Mouse (Mus musculus) telencephalon, adult 2 months (tissue): ENCODE measurements around the gene Cd68.

ENCODE experiments used
- DNase-seq: peaks from one replicate; pipeline ENCODE4 v3.0.0-alpha.2; 2011; ENCODE audit warnings: low read depth, low spot score

The Cd68 gene

GRCm38 (mm10) chr11:69666665-69667005, 682 bp upstream of the Cd68 start:
- no peak for DNase-seq

DNA sequence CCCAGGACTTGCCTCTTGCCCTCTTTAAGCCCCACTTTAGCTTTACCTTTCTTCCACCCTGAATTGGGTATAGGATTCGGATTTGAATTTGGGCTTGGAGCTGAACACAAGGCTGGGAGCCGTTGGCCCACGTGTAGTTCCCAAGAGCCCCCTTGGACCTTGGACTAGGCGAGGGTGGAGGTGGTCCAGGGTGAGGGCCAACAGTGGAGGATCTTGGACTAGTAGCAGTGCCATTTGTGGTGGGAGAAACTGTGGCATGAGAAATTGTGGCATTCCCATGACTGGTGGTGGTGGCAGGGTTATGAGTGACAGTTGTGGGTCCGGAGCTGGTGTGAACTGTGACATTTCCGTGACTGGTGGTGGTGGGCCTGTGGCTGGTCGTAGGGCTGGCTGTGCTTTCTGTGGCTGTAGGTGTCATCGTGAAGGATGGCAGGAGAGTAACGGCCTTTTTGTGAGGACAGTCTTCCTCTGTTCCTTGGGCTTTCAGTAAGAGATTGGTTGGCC, 444 bp downstream of the Cd68 start:
- DNase-seq = no peak

GRCm38 (mm10) chr11:69664841-69665240, 1.1 kb downstream of the Cd68 start:
- DNase-seq = no peak

DNA sequence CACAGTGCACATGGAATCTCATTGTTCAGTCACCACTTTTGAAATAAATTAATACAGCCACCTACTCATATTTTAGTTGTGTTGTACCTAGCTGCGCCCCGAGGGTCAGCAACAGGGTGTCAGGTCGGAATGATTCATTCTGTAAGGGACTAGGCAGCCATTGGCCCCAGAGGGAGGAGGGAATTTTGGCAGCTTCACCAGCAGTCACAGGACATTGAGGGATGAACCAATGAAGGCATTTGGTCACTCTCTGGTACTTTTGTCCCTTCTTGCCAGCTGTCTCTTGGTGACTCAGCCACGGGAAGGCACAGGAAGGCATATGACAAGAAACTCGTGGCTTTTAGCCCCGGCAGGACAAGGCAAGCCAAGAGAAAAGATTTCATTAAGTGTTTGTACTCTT, 2.2 kb downstream of the Cd68 start:
- DNase-seq = no peak

GRCm38 (mm10) chr11:69662967-69663671, 2.8 kb downstream of the Cd68 start:
- no peak for DNase-seq

DNA sequence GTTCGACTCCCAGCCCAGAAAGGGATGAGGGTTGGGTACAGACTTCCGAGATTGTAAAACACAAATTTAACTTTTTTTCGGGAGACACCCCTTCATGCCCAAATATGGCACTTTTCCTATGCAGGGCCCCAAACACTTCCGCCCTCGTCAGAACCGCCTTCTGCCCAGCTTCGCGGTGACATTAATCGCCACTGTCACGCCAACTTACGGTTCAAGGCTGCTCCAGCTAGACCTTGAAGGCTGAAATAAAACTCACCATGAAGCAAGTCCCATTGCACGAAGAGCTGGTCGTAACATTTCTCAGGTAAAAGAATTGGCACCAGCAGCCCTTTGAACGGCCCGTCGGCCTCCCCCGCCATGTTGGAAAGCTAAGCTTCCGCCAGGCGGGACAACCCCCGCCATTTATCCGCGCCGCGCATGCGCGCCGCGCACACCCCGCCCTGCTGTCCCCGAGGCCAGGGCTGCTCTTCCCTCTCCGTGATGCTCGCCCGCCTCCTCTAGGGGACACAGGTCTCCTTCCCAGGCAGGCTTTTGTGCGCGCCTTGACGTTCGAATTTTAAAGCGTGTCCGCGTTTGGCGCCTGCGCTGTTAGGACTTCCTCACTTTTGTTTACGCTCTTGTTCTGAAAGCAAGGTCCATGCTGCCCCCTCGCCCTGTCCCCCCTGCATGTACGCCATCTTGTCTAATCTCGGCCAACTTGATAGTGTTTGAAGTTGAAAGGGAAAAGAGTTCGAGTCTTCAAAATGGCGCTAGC, 3.6 kb downstream of the Cd68 start, which contains the start of gene Mpdu1:
Gene Mpdu1 (minus strand): TSS at position 430 of the 754 bp plus-strand sequence.
- peak; percentile 97 for DNase-seq

GRCm38 (mm10) chr11:69661221-69661881, 4.6 kb downstream of the Cd68 start:
- DNase-seq = no peak

GRCm38 (mm10) chr11:69657462-69657881, 8.5 kb downstream of the Cd68 start:
- DNase-seq = no peak

- DNase-seq = no peak
Observed at GRCm38 (mm10) chr11:69656617-69657461, 9.1 kb downstream of the Cd68 start.

- DNase-seq = no peak
Observed at GRCm38 (mm10) chr11:69656065-69656455, 9.9 kb downstream of the Cd68 start.

DNA sequence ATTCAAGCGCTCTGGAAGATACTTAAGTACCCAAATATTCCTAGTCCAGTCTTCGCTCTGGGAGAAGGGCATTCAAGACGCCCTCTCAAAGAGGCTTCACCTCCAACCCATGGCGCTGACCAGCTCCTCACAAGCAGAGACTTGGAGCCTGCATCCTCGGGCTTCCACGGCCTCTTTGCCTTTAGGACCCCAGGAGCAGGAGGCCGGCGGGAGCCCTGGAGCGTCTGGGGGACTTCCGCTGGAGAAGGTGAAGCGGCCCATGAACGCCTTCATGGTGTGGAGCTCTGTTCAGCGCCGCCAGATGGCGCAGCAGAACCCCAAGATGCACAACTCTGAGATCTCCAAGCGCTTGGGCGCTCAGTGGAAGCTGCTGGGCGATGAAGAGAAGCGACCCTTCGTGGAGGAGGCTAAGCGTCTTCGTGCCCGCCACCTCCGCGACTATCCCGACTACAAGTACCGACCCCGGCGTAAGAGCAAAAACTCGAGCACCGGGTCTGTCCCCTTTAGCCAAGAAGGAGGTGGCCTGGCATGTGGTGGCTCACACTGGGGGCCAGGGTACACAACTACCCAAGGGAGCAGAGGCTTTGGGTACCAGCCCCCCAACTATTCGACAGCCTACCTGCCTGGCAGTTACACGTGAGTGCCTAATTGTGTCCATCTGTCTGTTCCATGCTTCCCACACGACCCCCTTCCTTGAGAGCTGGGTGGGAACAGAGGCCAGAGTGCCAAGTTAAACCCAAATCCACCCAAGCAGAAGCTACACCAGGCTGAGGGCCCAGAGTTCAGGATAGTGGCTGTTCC, 10.5 kb downstream of the Cd68 start, which contains the start of gene Sox15:
Gene Sox15 (plus strand): TSS at position 51 of the 801 bp plus-strand sequence.
- DNase-seq = no peak

GRCm38 (mm10) chr11:69654760-69655159, 11.2 kb downstream of the Cd68 start:
- no peak for DNase-seq

DNA sequence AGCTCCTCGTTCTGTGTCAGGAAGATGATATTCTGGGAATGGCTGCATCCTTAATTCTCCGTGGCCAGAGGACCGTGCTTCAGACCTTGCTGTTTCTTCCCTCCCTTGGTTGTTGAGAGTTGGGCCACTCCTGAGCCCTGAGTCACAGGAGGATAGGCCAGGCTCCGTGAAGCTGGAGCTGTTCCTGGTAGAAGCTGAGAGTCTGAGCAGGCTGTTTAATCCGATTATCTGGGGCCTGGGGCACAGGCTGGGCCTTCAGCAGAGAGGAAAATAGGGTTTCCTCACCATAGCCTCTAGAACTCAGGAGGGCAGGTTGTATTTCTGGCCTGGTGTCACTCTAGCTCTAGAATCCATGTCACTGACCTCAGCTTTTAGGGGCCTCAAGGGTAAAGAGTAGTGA, 12.6 kb downstream of the Cd68 start:
- no peak for DNase-seq

DNA sequence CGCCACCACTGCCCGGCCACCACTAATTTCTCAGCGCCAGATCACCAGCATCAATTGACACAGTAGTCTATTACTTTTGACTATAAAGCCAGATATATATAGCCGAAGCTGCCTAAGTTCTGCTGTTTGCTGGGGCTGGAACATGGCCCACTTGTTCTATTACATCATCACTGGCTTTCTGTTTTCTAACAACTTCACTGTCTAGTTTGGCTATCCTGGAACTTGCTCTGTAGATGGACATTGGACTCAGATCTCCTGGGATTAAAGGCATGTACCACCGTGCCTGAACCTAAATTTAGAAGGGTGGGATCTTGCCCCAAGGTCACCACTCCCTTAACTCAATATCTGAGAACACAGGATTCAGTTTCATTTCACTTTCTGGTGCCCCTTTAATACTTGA, 20.1 kb downstream of the Cd68 start:
- no peak for DNase-seq

- no peak for DNase-seq
Observed at GRCm38 (mm10) chr11:69635471-69635870, 30.5 kb downstream of the Cd68 start.

- DNase-seq = no peak
Observed at GRCm38 (mm10) chr11:69633128-69633866, 32.7 kb downstream of the Cd68 start.

DNA sequence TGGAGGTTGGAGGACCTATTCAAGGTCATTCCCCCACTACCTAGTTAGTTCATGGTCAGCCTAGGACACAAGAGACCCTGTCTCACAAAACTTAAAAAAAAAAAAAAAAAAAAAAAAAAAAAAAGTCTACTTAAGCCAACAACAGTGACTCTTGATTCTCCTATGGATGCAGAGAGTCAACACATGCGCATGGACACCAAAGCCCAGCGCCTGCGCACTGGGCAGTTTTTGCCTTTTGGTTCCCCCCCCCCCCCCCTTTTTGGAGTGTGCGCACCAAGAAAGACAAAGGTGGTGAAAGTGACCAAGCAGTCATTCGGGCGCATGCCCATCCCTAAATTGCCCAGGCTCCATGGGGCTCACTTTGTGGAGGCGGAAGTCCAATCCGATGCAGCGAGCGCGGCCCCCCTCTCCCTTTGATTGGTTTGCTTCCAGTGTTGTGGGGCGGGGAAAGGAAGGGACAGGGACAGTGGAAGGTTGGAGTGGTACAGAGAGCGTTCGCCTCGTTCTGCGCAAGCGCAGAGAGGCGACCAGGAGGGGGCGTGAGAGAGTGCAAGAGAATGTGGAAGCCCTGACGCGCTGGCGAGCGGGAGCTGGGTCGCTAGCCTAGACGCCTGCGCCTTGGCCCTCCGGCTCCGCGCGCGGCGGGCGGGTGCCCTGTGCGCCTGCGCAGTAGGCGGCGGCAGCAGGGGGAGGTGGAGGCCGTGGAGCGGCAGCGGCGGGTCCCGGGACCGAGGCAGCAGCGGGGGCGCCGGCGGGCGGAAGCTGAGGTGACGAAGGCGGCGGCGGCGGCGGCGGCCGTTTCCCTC, 33.5 kb downstream of the Cd68 start, which contains the start of gene Fxr2:
Gene Fxr2 (plus strand): TSS at position 707 of the 806 bp plus-strand sequence.
- DNase-seq = peak; percentile 100

- no peak for DNase-seq
Observed at GRCm38 (mm10) chr11:69629802-69630201, 36.2 kb downstream of the Cd68 start.

DNA sequence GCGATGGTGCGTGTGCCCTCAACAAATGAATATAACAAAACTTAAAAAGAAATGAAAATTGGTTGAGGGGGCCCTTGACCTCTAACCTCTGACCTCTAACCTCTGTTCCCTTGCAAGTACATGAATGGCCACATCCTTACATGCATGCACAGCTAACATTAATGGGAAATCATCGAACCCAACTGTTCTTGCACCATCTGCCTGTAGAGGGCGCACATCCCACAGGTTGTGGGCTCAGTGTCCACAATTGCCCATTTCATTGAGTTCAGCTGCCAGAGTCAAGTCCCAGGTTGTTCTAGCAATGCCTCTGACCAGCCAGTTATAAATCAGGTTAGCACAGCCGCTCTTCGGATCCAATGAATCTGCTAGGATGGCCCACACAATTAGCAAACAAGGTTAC, 37.7 kb downstream of the Cd68 start:
- DNase-seq = no peak
